Mouse (Mus musculus): ENCODE results near the gene Oaz1. TPM values are rescaled to one million over a fixed set of nuclear protein-coding genes. Genes with fewer than 3 reads are reported as not detected.
"Not testable (repeated sequence)": the region's sequence is repeated elsewhere in the genome, so short reads cannot be mapped to it uniquely, and the experiment has no call there.

Gene Oaz1
- total RNA-seq, 2 experiments from 2014 or later: 668 to 717 TPM

- DNase-seq (ENCODE audit: low spot score in 2 of 2): no peak
Observed at GRCm38 (mm10) chr10:80822528-80822927, 3.9 kb upstream of the Oaz1 start.

GRCm38 (mm10) chr10:80823316-80823715, 3.1 kb upstream of the Oaz1 start:
- no peak for DNase-seq (ENCODE audit: low spot score in 2 of 2)

- DNase-seq (ENCODE audit: low spot score in 2 of 2): no peak
Observed at GRCm38 (mm10) chr10:80823847-80824643, 2.4 kb upstream of the Oaz1 start.

GRCm38 (mm10) chr10:80824827-80825226, 1.6 kb upstream of the Oaz1 start:
- DNase-seq (ENCODE audit: low spot score in 2 of 2): no peak

GRCm38 (mm10) chr10:80827063-80827869, 810 bp downstream of the Oaz1 start:
- no peak for DNase-seq (ENCODE audit: low spot score in 2 of 2)

GRCm38 (mm10) chr10:80827870-80828420, 1.5 kb downstream of the Oaz1 start:
- DNase-seq (ENCODE audit: low spot score in 2 of 2): no peak

GRCm38 (mm10) chr10:80828587-80828986, 2.1 kb downstream of the Oaz1 start:
- not testable (repeated sequence) for DNase-seq (ENCODE audit: low spot score in 2 of 2)

- no peak for DNase-seq (ENCODE audit: low spot score in 2 of 2)
Observed at GRCm38 (mm10) chr10:80829359-80830278, 3.2 kb downstream of the Oaz1 start.

- DNase-seq (ENCODE audit: low spot score in 2 of 2): peak in 1 of 2 experiments; percentile 50
Observed at GRCm38 (mm10) chr10:80831136-80831535, 4.7 kb downstream of the Oaz1 start.

GRCm38 (mm10) chr10:80832818-80833217, 6.4 kb downstream of the Oaz1 start:
- DNase-seq (ENCODE audit: low spot score in 2 of 2): no peak

GRCm38 (mm10) chr10:80835617-80836016, 9.2 kb downstream of the Oaz1 start:
- no peak for DNase-seq (ENCODE audit: low spot score in 2 of 2)

GRCm38 (mm10) chr10:80836949-80837379, 10.5 kb downstream of the Oaz1 start:
- no peak for DNase-seq (ENCODE audit: low spot score in 2 of 2)

- DNase-seq (ENCODE audit: low spot score in 2 of 2): no peak
Observed at GRCm38 (mm10) chr10:80837827-80838226, 11.4 kb downstream of the Oaz1 start.

GRCm38 (mm10) chr10:80838346-80838912, 12.0 kb downstream of the Oaz1 start:
- DNase-seq (ENCODE audit: low spot score in 2 of 2): no peak

- DNase-seq (ENCODE audit: low spot score in 2 of 2): no peak
Observed at GRCm38 (mm10) chr10:80839848-80840247, 13.4 kb downstream of the Oaz1 start.

- DNase-seq (ENCODE audit: low spot score in 2 of 2): no peak
Observed at GRCm38 (mm10) chr10:80841685-80842084, 15.2 kb downstream of the Oaz1 start.

- no peak for DNase-seq (ENCODE audit: low spot score in 2 of 2)
Observed at GRCm38 (mm10) chr10:80842334-80842733, 15.9 kb downstream of the Oaz1 start.

GRCm38 (mm10) chr10:80843087-80843930, 16.9 kb downstream of the Oaz1 start:
- DNase-seq (ENCODE audit: low spot score in 2 of 2): no peak

GRCm38 (mm10) chr10:80843931-80844547, 17.6 kb downstream of the Oaz1 start, which contains the start of gene Lingo3:
Lingo3 (minus strand) TSS chr10:80844039.
- peak in 1 of 2 experiments; percentile 41 for DNase-seq (ENCODE audit: low spot score in 2 of 2)
